Mouse (Mus musculus): ENCODE measurements around the gene Ddr1. TPM values are rescaled to one million over a fixed set of nuclear protein-coding genes. Genes with fewer than 3 reads are reported as not detected.

The Ddr1 gene
- polyA plus RNA-seq, 1 experiment from 2014 or later, result 72.5 TPM

- H3K4me2 ChIP-seq (replicated peaks), result no peak overlapping the region
- H3K4me1 ChIP-seq (replicated peaks; ENCODE audit: control insufficient read depth, insufficient read depth, low read length), result peaks cover 27% of the 10 kb centered on the region
- H3K27me3 ChIP-seq (ENCODE audit: control insufficient read depth, insufficient read depth, low read length), result no peaks in the 10 kb centered on the region
- DNase-seq (ENCODE audit: low spot score) (no peak), ATAC-seq (ENCODE audit: low FRiP score) (no peak)
- H3K9me3 ChIP-seq (ENCODE audit: control insufficient read depth, low read length), result no peaks in the 10 kb centered on the region
- H3K4me3 ChIP-seq (replicated peaks; ENCODE audit: low read length), result no peak overlapping the region
- H3K36me3 ChIP-seq (replicated peaks; ENCODE audit: control insufficient read depth, insufficient read depth), result no peaks in the 10 kb centered on the region
- H3K27ac ChIP-seq, result no peak overlapping the region
- WGBS, result 21% methylated on average over 4 of the region's 4 CpGs
- no peak overlapping the region for H3K9ac ChIP-seq
These were observed 1.4 kb upstream of the Ddr1 start for GRCm38 (mm10) chr17:35705836-35706235.

- peak overlapping the region; percentile 52 for H3K4me2 ChIP-seq (replicated peaks)
- H3K4me3 ChIP-seq (replicated peaks; ENCODE audit: low read length), result peak overlapping the region; percentile 58
- H3K9ac ChIP-seq, result peak overlapping the region; percentile 66
- DNase-seq (ENCODE audit: low spot score) (peak; percentile 76), ATAC-seq (ENCODE audit: low FRiP score) (peak; percentile 63)
- WGBS, result 2% methylated on average over 14 of the region's 14 CpGs
- peaks cover 31% of the 10 kb centered on the region for H3K4me1 ChIP-seq (replicated peaks; ENCODE audit: control insufficient read depth, insufficient read depth, low read length)
- no peaks in the 10 kb centered on the region for H3K27me3 ChIP-seq (ENCODE audit: control insufficient read depth, insufficient read depth, low read length)
- H3K9me3 ChIP-seq (ENCODE audit: control insufficient read depth, low read length), result no peaks in the 10 kb centered on the region
- no peaks in the 10 kb centered on the region for H3K36me3 ChIP-seq (replicated peaks; ENCODE audit: control insufficient read depth, insufficient read depth)
- peak overlapping the region; percentile 96 for H3K27ac ChIP-seq
These were observed 610 bp downstream of the Ddr1 start for GRCm38 (mm10) chr17:35703751-35704271.

GRCm38 (mm10) chr17:35703065-35703464 is 1.4 kb downstream of the Ddr1 start:
- WGBS, result 4% methylated on average over 2 of the region's 2 CpGs
- Histone ChIP-seq H3K36me3 (replicated peaks; ENCODE audit: control insufficient read depth, insufficient read depth) (no peaks in the 10 kb centered on the region), H3K9me3 (ENCODE audit: control insufficient read depth, low read length) (no peaks in the 10 kb centered on the region), H3K4me3 (replicated peaks; ENCODE audit: low read length) (peak overlapping the region; percentile 58), H3K27me3 (ENCODE audit: control insufficient read depth, insufficient read depth, low read length) (no peaks in the 10 kb centered on the region), H3K9ac (peak overlapping the region; percentile 79), H3K27ac (peak overlapping the region; percentile 97), H3K4me2 (replicated peaks) (peak overlapping the region; percentile 73), H3K4me1 (replicated peaks; ENCODE audit: control insufficient read depth, insufficient read depth, low read length) (peaks cover 38% of the 10 kb centered on the region)
- ATAC-seq (ENCODE audit: low FRiP score) (no peak), DNase-seq (ENCODE audit: low spot score) (no peak)

- no peak for DNase-seq (ENCODE audit: low spot score)
- Histone ChIP-seq H3K27ac (peak overlapping the region; percentile 97), H3K9me3 (ENCODE audit: control insufficient read depth, low read length) (no peaks in the 10 kb centered on the region), H3K4me2 (replicated peaks) (peak overlapping the region; percentile 73), H3K4me3 (replicated peaks; ENCODE audit: low read length) (peak overlapping the region; percentile 58), H3K9ac (peak overlapping the region; percentile 79), H3K27me3 (ENCODE audit: control insufficient read depth, insufficient read depth, low read length) (no peaks in the 10 kb centered on the region), H3K4me1 (replicated peaks; ENCODE audit: control insufficient read depth, insufficient read depth, low read length) (peaks cover 43% of the 10 kb centered on the region), H3K36me3 (replicated peaks; ENCODE audit: control insufficient read depth, insufficient read depth) (no peaks in the 10 kb centered on the region)
- 2% methylated on average over 4 of the region's 4 CpGs for WGBS
- no peak for ATAC-seq (ENCODE audit: low FRiP score)
These were observed 1.8 kb downstream of the Ddr1 start for GRCm38 (mm10) chr17:35702605-35703004.

GRCm38 (mm10) chr17:35701978-35702461 is 2.4 kb downstream of the Ddr1 start:
- peak overlapping the region; percentile 97 for H3K27ac ChIP-seq
- no peaks in the 10 kb centered on the region for H3K27me3 ChIP-seq (ENCODE audit: control insufficient read depth, insufficient read depth, low read length)
- peak overlapping the region; percentile 58 for H3K4me3 ChIP-seq (replicated peaks; ENCODE audit: low read length)
- ATAC-seq (ENCODE audit: low FRiP score), result no peak
- peak overlapping the region; percentile 79 for H3K9ac ChIP-seq
- H3K4me2 ChIP-seq (replicated peaks), result peak overlapping the region; percentile 73
- H3K9me3 ChIP-seq (ENCODE audit: control insufficient read depth, low read length), result no peaks in the 10 kb centered on the region
- H3K36me3 ChIP-seq (replicated peaks; ENCODE audit: control insufficient read depth, insufficient read depth), result no peaks in the 10 kb centered on the region
- H3K4me1 ChIP-seq (replicated peaks; ENCODE audit: control insufficient read depth, insufficient read depth, low read length), result peaks cover 49% of the 10 kb centered on the region
- no peak for DNase-seq (ENCODE audit: low spot score)
- WGBS, result 2% methylated on average over 16 of the region's 16 CpGs

GRCm38 (mm10) chr17:35701203-35701977 is 3.0 kb downstream of the Ddr1 start:
- peak; percentile 64 for DNase-seq (ENCODE audit: low spot score)
- peak overlapping the region; percentile 97 for H3K27ac ChIP-seq
- no peaks in the 10 kb centered on the region for H3K9me3 ChIP-seq (ENCODE audit: control insufficient read depth, low read length)
- under 1% methylated on average over 16 of the region's 16 CpGs for whole genome bisulfite sequencing
- no peaks in the 10 kb centered on the region for H3K27me3 ChIP-seq (ENCODE audit: control insufficient read depth, insufficient read depth, low read length)
- H3K9ac ChIP-seq, result peak overlapping the region; percentile 79
- no peaks in the 10 kb centered on the region for H3K36me3 ChIP-seq (replicated peaks; ENCODE audit: control insufficient read depth, insufficient read depth)
- peak overlapping the region; percentile 73 for H3K4me2 ChIP-seq (replicated peaks)
- H3K4me1 ChIP-seq (replicated peaks; ENCODE audit: control insufficient read depth, insufficient read depth, low read length), result peaks cover 55% of the 10 kb centered on the region
- ATAC-seq (ENCODE audit: low FRiP score), result no peak
- H3K4me3 ChIP-seq (replicated peaks; ENCODE audit: low read length), result peak overlapping the region; percentile 58

GRCm38 (mm10) chr17:35700371-35700961 is 4.0 kb downstream of the Ddr1 start:
- peak overlapping the region; percentile 79 for H3K9ac ChIP-seq
- H3K4me3 ChIP-seq (replicated peaks; ENCODE audit: low read length), result peak overlapping the region; percentile 58
- H3K4me2 ChIP-seq (replicated peaks), result peak overlapping the region; percentile 73
- no peaks in the 10 kb centered on the region for H3K27me3 ChIP-seq (ENCODE audit: control insufficient read depth, insufficient read depth, low read length)
- under 1% methylated on average over 57 of the region's 66 CpGs for WGBS
- H3K36me3 ChIP-seq (replicated peaks; ENCODE audit: control insufficient read depth, insufficient read depth), result no peaks in the 10 kb centered on the region
- peaks cover 55% of the 10 kb centered on the region for H3K4me1 ChIP-seq (replicated peaks; ENCODE audit: control insufficient read depth, insufficient read depth, low read length)
- peak overlapping the region; percentile 97 for H3K27ac ChIP-seq
- H3K9me3 ChIP-seq (ENCODE audit: control insufficient read depth, low read length), result no peaks in the 10 kb centered on the region
- DNase-seq (ENCODE audit: low spot score) (peak; percentile 69), ATAC-seq (ENCODE audit: low FRiP score) (peak; percentile 62)

GRCm38 (mm10) chr17:35699919-35700318 is 4.5 kb downstream of the Ddr1 start:
- H3K27me3 ChIP-seq (ENCODE audit: control insufficient read depth, insufficient read depth, low read length), result no peaks in the 10 kb centered on the region
- H3K36me3 ChIP-seq (replicated peaks; ENCODE audit: control insufficient read depth, insufficient read depth), result peaks cover 3% of the 10 kb centered on the region; the same call in 1 of the 2 replicates
- peaks cover 51% of the 10 kb centered on the region for H3K4me1 ChIP-seq (replicated peaks; ENCODE audit: control insufficient read depth, insufficient read depth, low read length)
- peak; percentile 6; the same call in 1 of the 2 replicates for ATAC-seq (ENCODE audit: low FRiP score)
- peak overlapping the region; percentile 97 for H3K27ac ChIP-seq
- DNase-seq (ENCODE audit: low spot score), result peak; percentile 51
- H3K4me2 ChIP-seq (replicated peaks), result peak overlapping the region; percentile 73
- peak overlapping the region; percentile 79 for H3K9ac ChIP-seq
- no peaks in the 10 kb centered on the region for H3K9me3 ChIP-seq (ENCODE audit: control insufficient read depth, low read length)
- WGBS, result 2% methylated on average over 19 of the region's 19 CpGs
- H3K4me3 ChIP-seq (replicated peaks; ENCODE audit: low read length), result peak overlapping the region; percentile 58

GRCm38 (mm10) chr17:35698501-35698883 is 5.9 kb downstream of the Ddr1 start:
- Histone ChIP-seq H3K27ac (peak overlapping the region; percentile 97), H3K27me3 (ENCODE audit: control insufficient read depth, insufficient read depth, low read length) (no peaks in the 10 kb centered on the region), H3K4me3 (replicated peaks; ENCODE audit: low read length) (peak overlapping the region; percentile 36), H3K9ac (peak overlapping the region; percentile 71), H3K9me3 (ENCODE audit: control insufficient read depth, low read length) (no peaks in the 10 kb centered on the region), H3K36me3 (replicated peaks; ENCODE audit: control insufficient read depth, insufficient read depth) (peaks cover 9% of the 10 kb centered on the region), H3K4me1 (replicated peaks; ENCODE audit: control insufficient read depth, insufficient read depth, low read length) (peaks cover 37% of the 10 kb centered on the region), H3K4me2 (replicated peaks) (peak overlapping the region; percentile 73)
- DNase-seq (ENCODE audit: low spot score) (no peak), ATAC-seq (ENCODE audit: low FRiP score) (no peak)
- 15% methylated on average over 5 of the region's 5 CpGs for WGBS
